Mouse (Mus musculus) heart, postnatal 0 days (tissue): ENCODE measurements at regions not wholly inside any gene's neighbourhood (a gene's known extent, or its start where the extent isn't known, plus 50 kb on each side); places are given as distances from the start of the nearest gene placed in this dataset.

Experiments used
- CTCF ChIP-seq: IDR thresholded peaks from 2 replicates; pipeline ENCODE4 v1.5.1; 2016; ENCODE audit warnings: antibody characterized with exemption, control low read depth, low read depth
- EP300 ChIP-seq: IDR thresholded peaks from 2 replicates; pipeline ENCODE4 v1.6.1; 2016; ENCODE audit warnings: antibody characterized with exemption, low read depth

DNA sequence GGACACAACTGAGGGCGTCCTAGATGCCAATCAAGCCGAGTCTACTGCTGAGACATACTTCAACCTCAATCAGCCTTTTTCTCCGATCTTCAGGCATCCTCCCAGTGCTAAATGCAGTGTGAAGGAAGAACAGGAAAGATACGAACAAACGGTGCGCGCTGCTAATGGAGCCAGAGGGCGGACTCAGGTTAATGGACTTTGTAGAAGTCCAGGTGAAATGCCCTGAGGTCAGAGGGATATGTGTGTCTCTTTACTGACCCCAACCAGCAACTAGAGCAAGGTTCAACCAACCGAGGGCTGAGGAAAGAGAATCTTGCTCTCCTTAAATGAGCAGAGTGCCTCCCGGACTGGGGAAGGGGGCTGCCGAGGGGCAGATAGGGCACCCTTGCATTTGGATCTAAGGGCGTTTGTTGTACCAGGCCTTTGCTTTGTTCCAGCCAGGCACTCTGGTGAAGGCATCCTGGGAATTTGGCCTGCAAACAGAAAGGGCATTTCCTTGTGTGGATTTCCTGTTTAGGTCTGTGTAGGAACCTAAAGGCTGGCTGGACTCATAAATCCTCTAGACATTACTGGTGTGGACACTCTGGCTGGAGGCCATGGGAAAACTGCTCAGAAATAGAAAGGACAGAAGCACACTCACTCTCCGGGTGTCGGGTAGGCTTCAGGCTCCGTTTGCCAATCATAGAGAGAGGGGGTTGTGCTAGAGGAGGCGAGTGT lies 62.7 kb upstream of the Ahctf1 start:
- TF ChIP-seq CTCF, result no peak
- TF ChIP-seq EP300, result no peak
